Mouse (Mus musculus) spleen, adult 10 weeks (tissue): ENCODE results near the gene Nod1. TPM values are rescaled to one million over a fixed set of nuclear protein-coding genes. Genes with fewer than 3 reads are reported as not detected.

ENCODE experiments used
- polyA plus RNA-seq: library from polyadenylated mRNA; stranded (reverse); fragments of 350-450 nt; fragmentation: Illumina TruSeq; extraction: RNeasy Lipid Tissue Mini Kit (QIAGEN cat#74804); gene quantifications from one replicate; pipeline ENCODE4 v1.2.3, GENCODE M21; 2015; ENCODE audit warnings: low replicate concordance; ENCODE audit not compliant: insufficient read depth

Nod1 gene
- polyA plus RNA-seq: 35.8 TPM

DNA sequence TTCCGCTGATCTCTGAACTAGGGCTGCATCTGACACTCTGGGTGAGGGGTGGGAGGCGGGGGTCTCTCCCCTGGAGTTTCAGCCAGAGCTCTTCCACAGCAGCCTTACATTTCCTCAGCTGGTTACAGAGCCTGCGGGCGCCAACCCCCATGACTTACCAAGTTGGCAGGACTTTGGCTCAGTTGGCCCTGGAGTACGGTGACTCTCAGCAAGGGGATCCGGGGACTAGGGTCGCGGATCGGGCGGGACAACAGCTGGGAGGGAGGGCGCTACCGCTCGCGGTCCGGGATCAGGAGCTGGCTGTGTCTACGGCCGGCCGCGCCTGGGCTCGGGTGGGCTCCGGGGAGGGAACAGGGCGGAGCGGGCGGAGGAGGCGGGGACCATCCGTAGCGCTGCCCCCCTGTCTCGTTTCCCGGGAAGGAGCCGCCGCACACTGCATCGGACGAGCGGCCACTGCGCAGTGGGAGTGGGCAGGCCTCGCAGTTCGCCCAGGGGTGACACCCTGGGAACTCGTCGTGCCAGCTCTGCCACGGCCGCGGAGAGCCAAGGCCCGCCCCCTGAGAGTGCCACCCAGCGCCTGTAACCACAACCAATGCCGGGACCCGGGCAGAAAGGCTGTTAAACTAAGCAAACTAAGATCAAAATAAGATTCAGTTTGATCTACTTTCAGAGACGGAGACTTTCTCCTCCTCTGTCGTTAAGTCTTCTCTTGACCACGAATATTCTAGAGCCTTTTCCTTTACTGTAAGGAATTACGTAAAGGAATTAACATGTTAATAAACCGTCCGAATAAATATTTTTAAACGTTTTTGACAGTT, at the start of gene Nod1:
Gene Nod1, minus strand, starts transcription at position 502 of the 818 bp plus-strand sequence.

GRCm38 (mm10) chr6:54992734-54993260, 20.4 kb upstream of the Nod1 start, which contains the start of gene Ggct:
Ggct (minus strand) TSS chr6:54992950.

Other genes with a start within 250 kb of the Nod1 start
- 71.7 TPM for gene Znrf2, start 155.7 kb downstream of the Nod1 start, polyA plus RNA-seq
- gene Ggct, start 20.3 kb upstream of the Nod1 start, polyA plus RNA-seq: 39.2 TPM
- 74.1 TPM for gene Gars, start 65.4 kb upstream of the Nod1 start, polyA plus RNA-seq
- not detected for gene Crhr2, start 160.4 kb upstream of the Nod1 start, polyA plus RNA-seq
- 0.95 TPM for gene Inmt, start 202.4 kb upstream of the Nod1 start, polyA plus RNA-seq
- gene Mindy4, start 230.8 kb upstream of the Nod1 start, polyA plus RNA-seq: 0.94 TPM